Mouse (Mus musculus) spleen, adult 2 months (tissue): ENCODE results near the gene Rerg.

Source experiments
- CTCF ChIP-seq: fragments of 200-500 bp; IDR thresholded peaks from 2 replicates; pipeline ENCODE4 v1.5.1; 2011; ENCODE audit warnings: mild to moderate bottlenecking, inconsistent platforms; ENCODE audit not compliant: insufficient read depth, insufficient read length, insufficient replicate concordance; ENCODE audit errors: extremely low read depth
- POLR2A ChIP-seq: fragments of 200-500 bp; IDR thresholded peaks from 2 replicates; pipeline ENCODE4 v1.6.1; 2011; ENCODE audit warnings: low read depth, low read length, inconsistent platforms

DNA sequence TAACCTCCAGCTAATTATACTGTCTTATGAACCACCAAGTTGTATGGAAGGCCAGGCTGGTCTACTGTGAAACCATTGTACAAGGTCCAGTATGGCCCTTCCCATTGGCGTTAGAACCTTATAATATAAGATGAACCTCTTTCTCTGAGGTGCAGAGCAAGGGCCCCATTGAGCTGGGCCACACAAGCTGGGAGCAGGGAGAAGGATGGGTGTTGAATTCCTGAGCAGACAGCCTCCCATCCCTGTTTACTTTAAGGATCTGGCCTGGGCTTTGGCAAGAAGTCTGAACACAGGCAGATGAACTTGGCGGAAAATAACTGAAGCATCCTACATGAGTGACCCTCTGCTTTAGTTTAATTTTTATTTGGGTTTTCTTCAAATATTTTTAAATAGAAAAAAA is 75.8 kb downstream of the Rerg start:
- no peak for TF ChIP-seq CTCF
- TF ChIP-seq POLR2A = no peak
